Mouse (Mus musculus): ENCODE results near the gene Arf3.

- TF ChIP-seq TAL1 (IDR thresholded peaks at IDR 0.05; ENCODE audit: low read length) (no peak), GATA1 (IDR thresholded peaks at IDR 0.05; ENCODE audit: low read length) (no peak)
Observed at GRCm38 (mm10) chr15:98707766-98708372, 55.1 kb downstream of the Arf3 start, which contains the start of gene Ccdc65.

All from erythroblast, embryonic 14.5 days (primary cell).